Mouse (Mus musculus) cortical plate, adult 2 months (tissue): Measurements from ENCODE around the gene Gpr25. TPM values are rescaled to one million over a fixed set of nuclear protein-coding genes. Genes with fewer than 3 reads are reported as not detected.

Experiments
- H3K27ac ChIP-seq: fragments of 200-500 bp; 2 replicates; pipeline ENCODE4 v1.5.1; 2012; ENCODE audit warnings: low read length, control low read depth, inconsistent platforms; ENCODE audit not compliant: insufficient read depth
- H3K4me1 ChIP-seq: fragments of 200-500 bp; 2 replicates; pipeline ENCODE4 v1.6.1; 2011; ENCODE audit warnings: low read length; ENCODE audit not compliant: control insufficient read depth, insufficient read depth
- H3K4me3 ChIP-seq: fragments of 200-500 bp; 2 replicates; pipeline ENCODE4 v1.5.1; 2011; ENCODE audit warnings: mild to moderate bottlenecking, low read length, control low read depth; ENCODE audit not compliant: insufficient read depth
- CTCF ChIP-seq: fragments of 200-500 bp; IDR thresholded peaks from 2 replicates; pipeline ENCODE4 v1.5.1; 2011; ENCODE audit warnings: mild to moderate bottlenecking, control low read depth, low read length; ENCODE audit not compliant: insufficient read depth; ENCODE audit errors: extremely low read depth
- POLR2A ChIP-seq: fragments of 200-500 bp; IDR thresholded peaks from 2 replicates; pipeline ENCODE4 v1.6.1; 2011; ENCODE audit warnings: mild to moderate bottlenecking, low read length, control low read depth; ENCODE audit not compliant: insufficient read depth; ENCODE audit errors: extremely low read depth
- polyA plus RNA-seq: library from polyadenylated mRNA; depleted of rRNA; stranded (reverse); fragments of >200 nt; gene quantifications from 2 replicates; pipeline ENCODE4 v1.2.3, GENCODE M21; 2012

Gpr25 gene
- polyA plus RNA-seq, 1 experiment, result 6.5 TPM

GRCm38 (mm10) chr1:136258495-136258894, 2.2 kb downstream of the Gpr25 start:
- TF ChIP-seq POLR2A, result no peak
- TF ChIP-seq CTCF, result no peak
- Histone ChIP-seq H3K4me3 (no peak overlapping the region), H3K4me1 (peaks cover 3% of the 10 kb centered on the region; the same call in 1 of the 2 replicates)

GRCm38 (mm10) chr1:136255657-136256056, 5.0 kb downstream of the Gpr25 start:
- H3K27ac ChIP-seq, result no peak overlapping the region
- H3K4me1 ChIP-seq, result peaks cover 2% of the 10 kb centered on the region; the same call in 1 of the 2 replicates
- TF ChIP-seq CTCF (no peak), POLR2A (no peak)
- H3K4me3 ChIP-seq, result no peak overlapping the region

More at GRCm38 (mm10) chr1:136258495-136258894, 2.2 kb downstream of the Gpr25 start:
- H3K27ac ChIP-seq, result no peak overlapping the region

- Histone ChIP-seq H3K4me1 (peaks cover 2% of the 10 kb centered on the region; the same call in 1 of the 2 replicates), H3K4me3 (no peak overlapping the region), H3K27ac (no peak overlapping the region)
- TF ChIP-seq CTCF (no peak), POLR2A (no peak)
These were observed 5.5 kb downstream of the Gpr25 start for GRCm38 (mm10) chr1:136255174-136255573.

- Histone ChIP-seq H3K4me3 (no peak overlapping the region), H3K4me1 (peaks cover 2% of the 10 kb centered on the region; the same call in 1 of the 2 replicates), H3K27ac (no peak overlapping the region)
- TF ChIP-seq CTCF, result no peak
These were observed 6.1 kb downstream of the Gpr25 start for GRCm38 (mm10) chr1:136254503-136255065.

- no peak overlapping the region for H3K27ac ChIP-seq
- TF ChIP-seq CTCF, result no peak
- TF ChIP-seq POLR2A, result no peak
- no peak overlapping the region for H3K4me3 ChIP-seq
- H3K4me1 ChIP-seq, result no peaks in the 10 kb centered on the region
These were observed 7.2 kb downstream of the Gpr25 start for GRCm38 (mm10) chr1:136253472-136253871.

- Histone ChIP-seq H3K4me1 (no peaks in the 10 kb centered on the region), H3K27ac (no peak overlapping the region), H3K4me3 (no peak overlapping the region)
- TF ChIP-seq POLR2A (no peak), CTCF (no peak)
These were observed 11.0 kb downstream of the Gpr25 start for GRCm38 (mm10) chr1:136249662-136250061.

- H3K27ac ChIP-seq, result no peak overlapping the region
- H3K4me3 ChIP-seq, result no peak overlapping the region
- TF ChIP-seq CTCF, result no peak
- no peak for TF ChIP-seq POLR2A
- H3K4me1 ChIP-seq, result no peaks in the 10 kb centered on the region
These were observed 13.3 kb downstream of the Gpr25 start for GRCm38 (mm10) chr1:136247393-136247792.

- no peaks in the 10 kb centered on the region for H3K4me1 ChIP-seq
- H3K4me3 ChIP-seq, result no peak overlapping the region
- TF ChIP-seq CTCF (no peak), POLR2A (no peak)
- no peak overlapping the region for H3K27ac ChIP-seq
These were observed 16.2 kb downstream of the Gpr25 start for GRCm38 (mm10) chr1:136244469-136244868.

- TF ChIP-seq POLR2A, result no peak
- no peak for TF ChIP-seq CTCF
- Histone ChIP-seq H3K4me1 (no peaks in the 10 kb centered on the region), H3K27ac (no peak overlapping the region), H3K4me3 (no peak overlapping the region)
These were observed 18.9 kb downstream of the Gpr25 start for GRCm38 (mm10) chr1:136241801-136242200.

GRCm38 (mm10) chr1:136238495-136238894, 22.2 kb downstream of the Gpr25 start:
- no peak overlapping the region for H3K4me3 ChIP-seq
- TF ChIP-seq POLR2A (no peak), CTCF (no peak)
- H3K27ac ChIP-seq, result no peak overlapping the region
- no peaks in the 10 kb centered on the region for H3K4me1 ChIP-seq
